Mouse (Mus musculus): ENCODE data around the gene Acsm3.

Acsm3 gene

DNA sequence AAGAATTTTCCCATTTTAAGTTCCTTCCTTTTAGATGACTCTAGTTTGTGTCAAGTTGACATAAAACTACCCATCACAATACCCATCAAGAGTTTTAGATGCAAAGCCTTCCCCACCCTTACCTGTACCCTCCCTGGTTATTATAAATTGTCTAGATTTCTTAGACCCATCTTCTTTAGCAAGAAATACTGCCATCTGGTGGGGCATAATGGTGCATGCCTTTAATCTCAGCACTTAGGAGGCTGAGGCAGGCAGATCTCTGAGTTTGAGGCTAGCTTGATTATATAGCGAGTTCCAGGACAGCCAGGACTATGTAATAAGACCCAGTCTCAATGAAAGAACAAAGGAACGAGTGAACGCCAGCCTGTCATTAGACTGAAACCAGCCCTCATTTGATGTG lies 39.8 kb downstream of the Acsm3 start:
- DNase-seq (ENCODE audit: low spot score), result no peak

DNA sequence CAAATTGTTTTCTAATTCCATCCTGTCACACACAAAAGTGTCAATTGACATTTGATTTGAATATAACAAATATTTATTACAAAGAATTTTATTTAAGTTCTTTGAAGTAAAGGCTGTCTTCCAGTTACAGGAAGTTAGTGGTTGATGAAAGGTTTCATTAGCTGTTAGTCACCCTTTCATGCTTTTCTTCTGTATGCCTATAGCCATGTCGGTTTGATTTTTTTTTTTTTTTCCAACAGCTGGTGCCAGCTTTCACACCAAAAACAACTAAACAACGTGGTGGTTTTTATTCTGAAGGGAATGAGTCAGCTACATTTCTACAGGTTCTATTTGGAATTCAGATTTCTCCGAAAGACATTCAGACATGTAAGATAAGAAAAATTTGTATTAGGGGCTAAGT lies 40.3 kb downstream of the Acsm3 start:
- no peak for DNase-seq (ENCODE audit: low spot score)

DNA sequence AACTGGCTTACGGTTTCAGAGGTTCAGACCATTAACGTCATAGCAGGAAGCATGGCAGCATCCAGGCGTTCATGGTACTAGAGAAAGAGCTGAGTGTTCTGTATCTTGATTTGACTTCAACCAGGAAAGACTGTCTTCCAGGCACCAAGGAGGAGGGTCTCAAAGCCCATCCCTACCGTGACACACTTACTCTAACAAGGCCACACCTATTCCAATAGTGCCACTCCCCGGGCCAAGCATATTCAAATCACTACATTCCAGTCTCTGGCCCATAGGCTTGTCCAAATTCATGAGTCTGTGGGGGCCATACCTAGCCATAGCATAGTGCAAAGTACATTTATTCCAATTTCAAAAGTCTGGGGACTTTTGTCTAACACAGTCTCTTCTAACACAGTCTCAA lies 46.7 kb downstream of the Acsm3 start:
- DNase-seq (ENCODE audit: low spot score), result no peak

DNA sequence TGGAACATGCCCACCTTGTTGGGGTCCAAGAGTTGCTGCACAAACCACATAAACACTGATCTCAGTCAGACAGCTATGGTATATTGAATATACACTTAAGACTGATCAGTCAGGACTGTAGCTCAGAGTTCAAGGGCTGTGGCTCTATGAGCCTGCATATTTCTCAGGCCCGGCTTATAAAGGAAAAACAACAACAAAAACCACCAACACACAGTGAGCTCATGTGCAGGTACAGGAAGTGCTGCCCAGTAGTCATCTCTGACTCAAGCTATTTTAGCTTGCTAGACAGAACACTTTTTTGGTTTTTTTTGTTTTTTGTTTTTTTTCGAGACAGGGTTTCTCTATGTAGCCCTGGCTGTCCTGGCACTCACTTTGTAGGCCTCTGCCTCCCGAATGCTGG lies 48.0 kb downstream of the Acsm3 start:
- no peak for DNase-seq (ENCODE audit: low spot score)

DNA sequence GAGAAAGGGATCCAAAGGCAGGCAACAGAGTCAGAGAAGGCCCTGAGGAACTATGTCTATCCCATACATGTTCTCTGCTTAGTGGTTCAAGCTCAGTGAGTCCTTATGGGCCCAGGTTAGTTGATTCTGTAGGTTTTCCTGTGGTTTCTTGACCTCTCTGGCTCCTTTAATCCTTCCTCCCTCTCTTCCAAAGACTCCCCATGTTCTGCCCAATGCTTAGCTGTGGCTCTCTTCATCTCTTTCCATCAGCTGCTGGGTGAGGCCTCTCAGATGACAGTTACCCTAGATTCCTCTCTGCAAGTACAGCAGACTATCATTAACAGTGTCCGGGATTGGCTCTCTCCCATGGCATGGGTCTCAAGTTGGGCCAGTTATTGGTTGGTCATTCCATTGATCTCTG lies 74.6 kb downstream of the Acsm3 start:
- no peak for DNase-seq (ENCODE audit: low spot score)

DNA sequence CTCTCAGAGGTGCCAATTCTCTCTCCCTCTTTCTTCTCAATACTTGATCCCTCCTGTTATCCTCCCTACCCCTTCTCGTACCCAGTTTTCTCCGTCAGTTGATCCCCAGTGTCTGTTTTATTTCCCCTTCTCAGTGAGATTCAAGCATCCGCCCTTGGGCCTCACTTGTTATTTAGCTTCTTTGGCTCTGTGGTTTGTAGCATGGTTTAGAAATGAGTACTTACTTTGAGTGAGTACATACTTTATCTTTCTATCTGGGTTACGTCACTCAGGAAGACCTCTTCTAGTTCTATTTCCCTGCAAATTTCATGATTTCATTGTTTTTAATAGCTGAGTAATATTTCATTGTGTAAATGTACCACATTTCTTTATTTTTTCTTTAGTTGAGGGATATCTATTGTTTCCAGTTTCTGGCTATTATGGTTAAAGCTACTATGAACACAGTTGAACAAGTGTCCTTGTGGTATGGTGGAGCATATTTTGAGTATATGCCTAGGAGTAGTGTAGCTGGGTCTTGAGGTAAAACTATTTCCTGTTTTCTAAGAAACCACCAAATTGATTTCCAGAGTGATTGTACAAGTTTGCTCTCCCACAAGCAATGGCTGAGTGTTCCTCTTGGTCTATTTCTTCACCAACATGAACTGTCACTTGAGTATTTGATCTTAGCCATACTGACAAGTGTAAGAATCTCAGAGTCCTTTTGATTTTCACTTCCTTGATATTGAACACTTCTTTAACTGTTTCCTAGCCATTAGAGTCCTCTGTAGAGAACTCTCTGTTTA lies 75.5 kb downstream of the Acsm3 start:
- no peak for DNase-seq (ENCODE audit: low spot score)
